Mouse (Mus musculus) gastrocnemius, adult 2 months (tissue): Measurements from ENCODE around the gene Hdac7. TPM values are rescaled to one million over a fixed set of nuclear protein-coding genes. Genes with fewer than 3 reads are reported as not detected.

Experiments
- DNase-seq: peaks from one replicate; pipeline ENCODE4 v3.0.0; 2022
- H3K27ac ChIP-seq: fragments of 200-600 bp; 2 replicates; pipeline ENCODE4 v1.8.1; 2022; ENCODE audit warnings: mild to moderate bottlenecking
- H3K4me3 ChIP-seq: fragments of 200-600 bp; 2 replicates; pipeline ENCODE4 v1.8.1; 2022; ENCODE audit warnings: mild to moderate bottlenecking, moderate library complexity
- CTCF ChIP-seq: fragments of 200-600 bp; IDR thresholded peaks from 2 replicates; pipeline ENCODE4 v1.8.1; 2022; ENCODE audit warnings: antibody characterized with exemption, mild to moderate bottlenecking, moderate library complexity
- intact Hi-C: fragments of 180-260 bp; cut with DNase I; formaldehyde crosslinking; loops from one replicate; pipeline ENCODE4 v1.15.1; 2025
- long read RNA-seq, 2 experiments: library from polyadenylated mRNA; stranded (forward); transcript quantifications; one replicate each; pipeline ENCODE4 v2.0.0; 2021
- total RNA-seq, 2 experiments: library from RNA; stranded (reverse); gene quantifications; 2 replicates each; pipeline ENCODE4 v1.2.3; 2021

Hdac7 gene
- 10 to 100 TPM; 10.2 to 11.6 TPM for total RNA-seq
- long read RNA-seq, experiment 1, full-length matches to known transcripts, result 3 of 30 reads
- long read RNA-seq, experiment 1, partial matches to known transcripts, result 8 of 30 reads
- long read RNA-seq, experiment 1, other reads (novel, unspliced or antisense), result 19 of 30 reads
- long read RNA-seq, experiment 2, partial matches to known transcripts, result 3 of 17 reads
- long read RNA-seq, experiment 2, other reads (novel, unspliced or antisense), result 14 of 17 reads

GRCm38 (mm10) chr15:97844037-97845034 is at the start of gene Hdac7:
Hdac7 (minus strand) TSS chr15:97844502.
- no peak for TF ChIP-seq CTCF
- intact Hi-C loops, result no loop called here
- DNase-seq, result peak; percentile 80
- no peak within 1 kb of the TSS for H3K4me3 ChIP-seq
- H3K27ac ChIP-seq, result no peak within 1 kb of the TSS

- no peak overlapping the region for H3K27ac ChIP-seq
Observed at GRCm38 (mm10) chr15:97892506-97892905, 48.2 kb upstream of the Hdac7 start.

GRCm38 (mm10) chr15:97890450-97890849 is 46.1 kb upstream of the Hdac7 start:
- no peak for TF ChIP-seq CTCF
- no peak overlapping the region for H3K27ac ChIP-seq
- intact Hi-C loops, result no loop called here
- DNase-seq, result no peak
- no peak overlapping the region for H3K4me3 ChIP-seq

More at GRCm38 (mm10) chr15:97892506-97892905, 48.2 kb upstream of the Hdac7 start:
- no peak for TF ChIP-seq CTCF
- H3K4me3 ChIP-seq, result no peak overlapping the region
- intact Hi-C loops, result no loop called here
- no peak for DNase-seq

GRCm38 (mm10) chr15:97890017-97890416 is 45.7 kb upstream of the Hdac7 start:
- no peak overlapping the region for H3K27ac ChIP-seq
- intact Hi-C loops, result no loop called here
- no peak for TF ChIP-seq CTCF
- DNase-seq, result no peak
- no peak overlapping the region for H3K4me3 ChIP-seq

- TF ChIP-seq CTCF, result no peak
- intact Hi-C loops, result no loop called here
- DNase-seq, result no peak
- H3K27ac ChIP-seq, result no peak overlapping the region
- H3K4me3 ChIP-seq, result no peak overlapping the region
Observed at GRCm38 (mm10) chr15:97887541-97888016, 43.3 kb upstream of the Hdac7 start.

- intact Hi-C loops, result no loop called here
- no peak overlapping the region for H3K27ac ChIP-seq
- no peak for DNase-seq
- no peak for TF ChIP-seq CTCF
- no peak overlapping the region for H3K4me3 ChIP-seq
Observed at GRCm38 (mm10) chr15:97881423-97881822, 37.1 kb upstream of the Hdac7 start.

- no peak for TF ChIP-seq CTCF
- Histone ChIP-seq H3K27ac (no peak overlapping the region), H3K4me3 (no peak overlapping the region)
- intact Hi-C loops, result no loop called here
- no peak for DNase-seq
Observed at GRCm38 (mm10) chr15:97880441-97880840, 36.1 kb upstream of the Hdac7 start.

- peak; percentile 47 for DNase-seq
- intact Hi-C loops, result no loop called here
- no peak for TF ChIP-seq CTCF
- no peak overlapping the region for H3K27ac ChIP-seq
- H3K4me3 ChIP-seq, result no peak overlapping the region
Observed at GRCm38 (mm10) chr15:97878696-97879328, 34.5 kb upstream of the Hdac7 start.

- no peak for TF ChIP-seq CTCF
Observed at GRCm38 (mm10) chr15:97875784-97876183, 31.5 kb upstream of the Hdac7 start.

GRCm38 (mm10) chr15:97873717-97874116 is 29.4 kb upstream of the Hdac7 start:
- no peak for TF ChIP-seq CTCF
- intact Hi-C loops, result loop anchor here (5.0 kb wide), 1 partner anchor 79 kb away; no protein-coding TSS in a partner anchor
- peak; percentile 70 for DNase-seq

More at GRCm38 (mm10) chr15:97875784-97876183, 31.5 kb upstream of the Hdac7 start:
- intact Hi-C loops, result no loop called here
- DNase-seq, result no peak
- Histone ChIP-seq H3K27ac (no peak overlapping the region), H3K4me3 (no peak overlapping the region)

GRCm38 (mm10) chr15:97872161-97872560 is 27.9 kb upstream of the Hdac7 start:
- intact Hi-C loops, result loop anchor here (5.0 kb wide), 1 partner anchor 80 kb away; no protein-coding TSS in a partner anchor
- TF ChIP-seq CTCF, result no peak
- no peak overlapping the region for H3K27ac ChIP-seq

More at GRCm38 (mm10) chr15:97873717-97874116, 29.4 kb upstream of the Hdac7 start:
- Histone ChIP-seq H3K27ac (no peak overlapping the region), H3K4me3 (no peak overlapping the region)

More at GRCm38 (mm10) chr15:97872161-97872560, 27.9 kb upstream of the Hdac7 start:
- no peak overlapping the region for H3K4me3 ChIP-seq
- DNase-seq, result no peak
